Mouse (Mus musculus): ENCODE measurements around the gene Klrg2. TPM values are rescaled to one million over a fixed set of nuclear protein-coding genes. Genes with fewer than 3 reads are reported as not detected.

Klrg2 gene
- total RNA-seq, 2 experiments from 2014 or later, result 0.10 to 0.12 TPM

DNA sequence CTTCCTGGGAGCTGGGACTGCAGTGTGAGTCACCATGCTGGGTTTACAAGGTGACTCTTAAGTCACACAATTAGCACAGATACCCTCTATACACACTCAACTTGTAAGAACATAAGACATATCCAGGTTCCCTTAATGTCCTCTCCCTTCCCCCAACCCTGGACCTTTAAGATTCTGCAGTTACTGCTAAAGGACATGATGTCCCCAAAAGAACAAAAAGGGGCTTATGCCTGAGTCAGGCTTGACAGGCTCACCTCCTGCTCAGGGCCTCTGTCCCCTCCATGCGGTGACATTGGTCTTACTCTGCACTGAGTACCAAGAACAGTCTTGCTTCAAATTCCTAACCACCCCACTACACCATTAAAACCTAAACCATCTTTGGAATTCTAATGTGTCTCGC, 4.2 kb downstream of the Klrg2 start:
- no peak for DNase-seq
- intact Hi-C loops (cut with DNase I), result no loop called here

DNA sequence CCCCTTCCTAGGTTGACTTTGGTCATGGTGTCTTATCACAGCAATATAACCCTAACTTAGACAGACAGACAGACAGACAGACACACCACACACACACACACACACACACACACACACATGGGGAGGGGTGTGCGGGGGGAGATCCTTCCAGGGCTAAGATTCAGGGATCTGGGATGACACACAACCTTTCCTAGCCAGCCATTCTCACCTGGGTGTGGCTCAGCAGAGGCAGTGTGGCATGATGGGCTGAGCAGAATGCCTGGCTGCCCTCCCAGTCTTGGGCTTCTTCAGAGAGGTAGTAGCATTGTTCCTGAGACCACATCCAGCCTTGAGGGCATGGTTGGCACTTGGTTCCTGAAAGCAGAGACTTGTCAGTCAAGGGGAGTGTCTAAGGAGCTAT, 7.5 kb downstream of the Klrg2 start:
- DNase-seq, result no peak
- intact Hi-C loops (cut with DNase I), result no loop called here

DNA sequence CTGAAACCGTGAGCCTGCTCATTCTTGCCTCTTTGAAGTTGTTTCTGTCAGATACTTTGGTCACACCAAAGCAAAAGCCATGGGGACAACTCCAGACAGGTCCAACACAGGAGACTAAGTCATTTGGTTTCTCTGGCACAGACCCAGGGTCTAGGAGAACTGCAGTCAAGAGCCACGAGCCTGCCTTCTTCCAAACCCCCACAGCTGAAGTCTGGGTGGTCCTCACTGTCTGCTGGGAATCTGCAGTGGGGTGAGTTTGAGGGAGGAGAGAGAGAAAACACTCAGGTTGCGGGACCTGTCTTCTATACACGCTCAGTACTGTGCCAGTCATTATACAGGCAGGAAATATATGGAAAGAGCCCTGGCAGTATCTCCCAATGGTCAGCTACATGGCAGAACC, 9.6 kb downstream of the Klrg2 start:
- intact Hi-C loops (cut with DNase I), result no loop called here
- DNase-seq, result no peak

DNA sequence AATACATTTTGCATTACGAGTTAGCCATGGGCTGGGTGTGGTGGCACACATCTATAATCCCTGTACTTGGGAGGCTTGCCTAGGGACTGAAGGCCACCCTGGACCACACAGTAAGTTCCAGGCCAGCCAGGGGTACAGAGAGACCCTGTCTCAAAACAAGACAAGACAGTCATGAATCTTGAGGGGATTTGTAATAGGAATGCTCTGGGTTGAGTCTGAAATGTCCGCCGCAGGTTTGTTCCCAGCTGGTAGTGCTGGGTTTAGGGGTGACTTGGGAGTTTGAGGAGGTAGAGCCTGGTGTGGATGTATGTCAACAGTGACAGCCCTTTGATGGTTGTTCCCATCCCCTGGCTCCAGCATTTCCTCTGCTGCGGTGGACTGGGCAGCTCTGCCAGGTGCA, 10.0 kb downstream of the Klrg2 start:
- intact Hi-C loops (cut with DNase I), result no loop called here
- no peak for DNase-seq

DNA sequence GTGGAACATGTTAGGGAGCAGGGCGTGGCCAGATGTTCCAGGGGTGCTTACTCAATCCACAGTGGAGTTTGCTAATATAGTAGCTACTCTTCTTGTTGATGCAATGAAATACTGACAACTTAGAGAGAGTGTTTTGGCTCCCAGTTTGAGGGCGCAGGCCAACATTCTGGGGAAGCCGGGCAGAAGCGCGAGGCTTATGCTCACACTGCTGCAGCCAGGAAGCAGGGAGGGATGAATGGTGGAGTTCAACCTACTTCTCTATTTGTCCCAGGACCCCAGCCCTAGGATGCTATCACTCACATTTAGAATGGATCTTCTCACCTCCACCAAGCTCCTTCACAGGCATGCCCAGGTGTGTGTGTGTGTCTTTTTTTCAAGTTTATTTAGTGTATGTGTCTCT, 11.0 kb downstream of the Klrg2 start:
- DNase-seq, result no peak
- intact Hi-C loops (cut with DNase I), result no loop called here

DNA sequence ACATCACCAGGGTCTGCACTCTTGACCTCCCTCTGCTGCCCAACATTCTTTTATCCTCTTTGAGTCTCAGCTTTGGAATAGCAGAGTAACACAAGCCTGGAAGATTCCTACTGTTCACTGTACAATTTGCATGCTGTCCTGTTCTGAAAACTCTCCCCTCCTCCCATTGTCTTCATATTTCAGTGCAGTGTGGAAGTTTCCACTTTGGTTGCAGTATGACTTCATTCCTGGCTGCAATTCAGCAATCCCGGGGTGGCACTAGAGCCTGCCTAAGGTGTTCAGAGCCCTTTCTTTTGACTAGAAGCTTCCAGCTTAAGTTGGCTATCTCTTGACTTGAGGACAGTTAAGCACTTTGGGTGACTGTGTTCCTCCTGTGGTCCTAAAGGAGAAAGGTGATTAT, 12.6 kb downstream of the Klrg2 start:
- no peak for DNase-seq
- intact Hi-C loops (cut with DNase I), result no loop called here

DNA sequence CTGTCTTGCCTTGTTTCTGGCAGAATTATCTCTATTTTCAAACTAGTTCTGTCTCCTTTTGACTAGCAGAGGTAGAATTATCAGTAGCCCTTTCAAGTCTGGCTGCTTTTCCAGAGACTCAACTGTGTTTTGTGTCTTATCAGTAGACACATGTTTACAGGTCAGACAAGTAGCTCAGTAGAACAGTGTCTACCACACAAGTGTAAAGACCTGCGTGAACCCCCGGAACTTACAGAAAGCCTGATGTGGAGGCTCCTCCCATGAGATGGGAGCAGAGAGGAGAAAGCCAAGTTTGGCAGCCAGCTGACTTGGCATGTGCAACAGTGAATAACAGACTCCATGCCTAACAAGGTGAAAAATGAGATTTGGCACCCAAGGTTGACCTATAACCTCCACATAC, 13.6 kb downstream of the Klrg2 start:
- intact Hi-C loops (cut with DNase I), result no loop called here
- no peak for DNase-seq

DNA sequence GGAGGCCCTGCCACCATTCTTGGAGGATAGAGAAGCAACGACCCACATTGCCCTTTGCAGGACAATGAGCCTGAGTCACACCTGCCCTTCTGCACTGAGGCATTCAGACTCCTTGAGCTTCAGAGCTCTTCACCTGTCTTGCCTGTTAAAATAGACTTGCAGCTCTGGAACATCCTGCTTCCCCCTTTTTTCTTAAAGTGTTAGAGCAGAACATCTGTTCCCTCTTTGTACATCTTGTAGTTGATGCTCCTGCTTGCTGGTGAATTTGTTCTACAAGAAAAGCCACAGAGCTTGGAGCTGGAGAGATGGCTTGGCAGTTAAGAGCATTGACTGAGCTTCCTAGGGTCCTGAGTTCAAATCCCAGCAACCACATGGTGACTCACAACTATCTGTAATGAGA, 14.6 kb downstream of the Klrg2 start:
- intact Hi-C loops (cut with DNase I), result no loop called here

DNA sequence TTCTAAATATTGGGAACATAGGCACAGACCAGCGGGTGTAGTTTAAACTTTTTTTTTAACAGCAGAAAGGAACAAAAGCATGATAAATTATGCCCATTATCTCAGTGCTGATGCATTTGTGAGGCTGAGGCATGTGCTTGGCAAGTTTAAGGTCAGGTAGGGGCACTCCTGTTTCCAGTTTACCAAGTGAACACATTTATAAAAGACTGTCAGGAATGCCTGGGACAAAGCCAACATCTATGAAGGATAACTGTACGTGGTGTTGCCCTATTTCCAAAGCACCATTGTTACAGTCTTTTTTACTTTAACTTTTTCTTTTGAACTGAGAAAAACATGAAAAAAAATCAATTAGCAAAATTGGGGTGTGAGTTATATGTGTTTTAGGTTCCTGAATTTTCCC, 27.1 kb downstream of the Klrg2 start:
- intact Hi-C loops (cut with DNase I), result no loop called here
- no peak for DNase-seq

More for the DNA sequence above, 14.6 kb downstream of the Klrg2 start:
- DNase-seq, result no peak

DNA sequence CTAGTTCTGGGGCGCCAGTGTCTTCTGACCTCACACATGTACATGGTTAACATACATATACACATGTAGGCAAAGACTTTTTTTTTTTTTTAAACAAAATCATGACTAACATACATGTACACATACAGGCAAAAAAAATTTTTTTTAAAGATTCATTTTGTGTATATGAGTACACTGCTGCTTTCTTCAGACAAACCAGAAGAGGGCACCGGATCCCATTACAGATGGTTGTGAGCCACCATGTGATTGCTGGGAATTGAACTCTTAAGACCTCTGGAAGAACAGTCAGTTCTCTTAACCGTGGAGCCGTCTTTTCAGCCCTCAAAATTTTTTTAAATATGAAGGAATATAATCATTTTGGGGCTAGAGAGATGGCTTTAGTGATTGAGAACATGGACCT, 39.6 kb downstream of the Klrg2 start:
- DNase-seq, result no peak
- intact Hi-C loops (cut with DNase I), result loop anchor here (10.0 kb wide), 1 partner anchor 93 kb away; no protein-coding TSS in a partner anchor

DNA sequence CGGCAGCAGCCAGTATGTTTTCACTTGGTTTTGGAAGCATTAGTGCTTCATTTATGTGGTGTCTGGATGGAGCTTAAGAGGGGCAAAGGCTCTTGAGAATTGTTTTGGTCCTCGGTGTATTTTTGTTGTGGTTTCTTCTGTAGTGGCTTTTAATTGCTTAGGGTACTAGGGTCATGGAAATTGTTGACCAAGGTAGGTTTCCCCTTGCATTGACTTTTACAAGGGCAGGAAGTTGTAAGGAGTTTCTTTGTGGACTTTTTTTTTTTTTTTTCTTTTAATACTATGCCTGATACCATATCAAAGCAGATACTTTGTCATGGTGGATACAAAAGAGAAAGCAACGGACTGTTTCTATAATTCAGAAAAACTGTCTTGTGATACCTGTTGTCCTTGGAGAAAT, 55.3 kb downstream of the Klrg2 start:
- no peak for DNase-seq
- intact Hi-C loops (cut with DNase I), result no loop called here

DNA sequence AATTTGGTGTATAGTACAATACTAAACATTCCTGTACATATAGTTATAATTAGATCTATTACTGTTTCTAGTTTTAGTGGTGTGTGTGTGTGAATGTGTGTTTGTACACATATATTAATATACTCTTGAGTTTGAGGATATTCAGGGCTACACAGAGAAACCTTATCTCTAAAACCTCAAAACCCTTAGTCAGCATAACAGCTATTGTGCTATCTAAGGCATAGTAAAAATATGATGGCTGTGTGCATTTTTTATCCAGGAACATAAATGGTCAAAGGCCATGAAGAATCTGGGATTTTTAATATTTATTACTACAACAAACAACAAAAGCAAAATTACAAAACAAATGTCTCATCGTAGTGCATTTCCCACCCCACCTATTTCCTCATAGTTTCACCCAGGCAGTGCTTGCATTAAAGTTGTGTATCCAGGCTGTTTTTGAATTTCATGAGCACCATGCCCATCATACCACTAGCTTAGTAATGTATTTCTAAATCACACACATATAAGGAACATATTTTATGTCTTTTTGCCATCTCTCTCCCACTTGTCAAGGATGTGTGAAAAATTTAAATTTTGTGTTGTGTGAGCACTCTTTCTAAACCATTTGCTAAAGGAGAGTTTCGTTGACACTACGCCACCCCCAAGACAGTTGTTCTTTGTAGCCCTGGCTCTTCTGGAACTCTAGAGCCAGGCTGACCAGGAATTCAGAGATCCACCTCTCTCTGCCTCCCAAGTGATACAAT, 56.8 kb downstream of the Klrg2 start:
- intact Hi-C loops (cut with DNase I), result no loop called here
- DNase-seq, result no peak

DNA sequence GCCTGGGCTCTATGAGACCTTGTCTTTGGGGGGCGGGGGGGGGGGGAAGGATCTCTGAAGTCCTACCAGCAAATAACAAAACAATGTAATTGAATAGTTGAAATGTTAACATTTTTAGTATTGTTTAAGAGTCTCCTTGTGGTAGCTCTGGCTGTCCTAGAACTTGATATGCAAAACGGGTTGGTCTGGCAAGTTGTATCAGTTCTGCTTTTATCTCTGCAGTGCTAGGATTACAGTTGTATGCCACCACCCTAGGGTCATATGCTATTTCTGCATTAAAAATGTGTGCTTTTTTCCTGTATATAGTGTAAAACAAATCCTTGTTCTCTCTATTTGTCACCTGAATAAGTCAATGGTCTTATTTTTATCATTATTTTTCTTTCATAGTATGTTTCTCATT, 60.9 kb downstream of the Klrg2 start:
- DNase-seq, result no peak
- intact Hi-C loops (cut with DNase I), result no loop called here

Other genes with a start within 250 kb of the Klrg2 start
- 10 to 100 TPM; 18.3 to 21.8 TPM for gene Ubn2, start 203.3 kb downstream of the Klrg2 start, total RNA-seq (2021)
- gene Fmc1, start 103.7 kb downstream of the Klrg2 start, total RNA-seq (2021), result 100 to 1,000 TPM; 120 to 165 TPM
- 100 to 1,000 TPM in 1 of 2 experiments, 10 to 100 TPM in 1; 93.4 to 113 TPM for gene Luc7l2, start 85.9 kb downstream of the Klrg2 start, total RNA-seq (2021)
- gene Clec2l, start 25.8 kb upstream of the Klrg2 start, total RNA-seq (2021), result under 1 TPM; 0.36 to 0.47 TPM
- under 1 TPM; 0.79 to 0.81 TPM for gene Tbxas1, start 238.2 kb upstream of the Klrg2 start, total RNA-seq (2021)
- 100 to 1,000 TPM in 1 of 2 experiments, 10 to 100 TPM in 1; 71.5 to 114 TPM for gene Hipk2, start 238.9 kb upstream of the Klrg2 start, total RNA-seq (2021)

Data from gastrocnemius, postnatal 36 days (tissue).